Mouse (Mus musculus): Measurements from ENCODE around the gene Zfp800.

Gene Zfp800

DNA sequence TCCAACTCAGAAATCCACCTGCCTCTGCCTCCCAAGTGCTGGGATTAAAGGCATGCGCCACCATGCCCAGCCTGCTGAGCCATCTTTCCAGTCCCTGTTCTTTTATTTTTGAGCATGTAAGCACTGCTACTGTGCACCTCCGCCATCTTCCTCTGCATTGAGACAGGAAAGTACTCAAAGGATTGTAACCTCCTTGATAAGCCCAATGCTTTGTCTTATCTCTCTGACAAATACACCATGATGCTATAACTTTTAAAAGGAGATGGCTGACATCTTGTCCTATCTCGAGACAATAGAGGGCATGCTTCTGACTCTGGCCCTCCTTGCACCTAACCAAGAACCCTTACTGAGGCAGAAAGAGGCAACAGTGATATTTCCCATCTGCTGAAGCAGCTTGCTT is 88.9 kb downstream of the Zfp800 start:
- DNase-seq: no peak

DNA sequence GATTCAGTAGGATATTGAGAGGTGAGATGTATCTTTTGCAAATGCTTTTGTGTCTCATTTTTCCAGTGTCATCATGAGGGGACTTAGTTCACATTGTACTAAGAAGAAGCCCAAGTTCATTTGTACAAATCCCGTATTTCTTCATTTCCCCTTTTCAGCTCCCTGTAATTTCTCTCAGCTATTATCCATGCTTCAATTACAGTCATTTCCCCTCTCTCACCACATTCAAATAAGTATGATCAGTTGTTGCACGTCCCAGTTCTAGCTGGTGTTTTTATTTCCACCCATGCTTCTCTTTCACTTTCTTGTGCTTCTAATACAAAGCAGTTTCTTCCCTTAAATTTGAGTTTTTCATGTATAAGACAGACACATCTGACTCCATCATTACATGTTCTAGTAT is 91.1 kb downstream of the Zfp800 start:
- no peak for DNase-seq

DNA sequence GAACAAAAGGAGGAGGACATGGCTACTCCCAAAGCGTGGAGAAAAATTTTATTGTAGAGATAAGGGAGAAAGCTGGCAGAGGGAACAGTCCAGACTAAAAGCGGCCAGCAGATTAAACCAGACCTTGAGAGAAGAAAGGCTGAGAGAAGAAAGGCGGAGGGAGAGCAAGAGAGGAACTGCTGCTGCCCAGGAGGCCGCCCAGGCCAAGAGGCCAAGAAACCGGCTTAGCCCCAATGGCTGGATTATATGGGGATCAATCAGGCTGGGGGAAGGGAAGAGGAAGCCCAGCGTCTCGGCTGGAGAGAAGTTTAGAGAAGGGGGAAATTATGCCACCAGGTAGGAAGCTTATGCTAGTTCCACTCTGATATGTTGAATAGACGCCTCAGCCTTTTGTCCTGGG is 101.5 kb downstream of the Zfp800 start:
- no peak for DNase-seq

DNA sequence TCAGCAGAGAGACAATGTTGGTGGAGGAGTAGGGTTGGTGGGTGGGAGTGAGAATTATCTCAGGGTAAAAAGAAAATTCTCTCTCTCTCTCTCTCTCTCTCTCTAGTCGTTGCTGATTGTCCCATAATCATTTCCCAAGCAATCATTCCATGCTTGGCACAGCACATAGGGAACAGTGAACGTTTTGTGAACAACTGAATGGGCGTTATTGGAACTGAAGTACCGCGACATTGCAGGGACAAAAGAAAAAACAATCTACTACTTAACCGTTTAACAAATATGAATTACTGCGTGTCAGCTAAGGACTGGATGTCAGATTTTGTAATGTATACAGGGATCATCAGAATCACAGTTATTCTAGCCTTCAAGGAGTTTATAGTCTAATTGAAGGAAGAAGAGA is 102.2 kb downstream of the Zfp800 start:
- no peak for DNase-seq

DNA sequence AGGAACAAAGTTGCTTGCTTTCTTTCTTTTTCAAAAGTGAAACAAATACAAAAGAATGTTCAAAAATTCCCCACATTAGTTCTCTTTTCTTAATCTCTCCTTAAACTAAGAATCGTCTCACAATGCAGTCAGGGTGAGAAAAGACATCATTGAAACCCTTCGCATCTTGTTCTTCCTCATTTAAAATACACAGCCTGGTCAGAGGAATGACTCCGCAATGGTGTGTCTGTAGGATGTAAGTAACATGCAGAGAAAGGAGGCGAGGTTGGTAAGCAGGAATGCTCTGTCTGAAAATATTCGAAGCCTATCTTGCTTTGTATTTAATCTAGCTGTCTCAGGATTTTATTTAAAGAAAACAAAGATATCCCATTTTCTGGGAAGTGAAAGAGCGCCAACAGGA is 105.0 kb downstream of the Zfp800 start:
- no peak for DNase-seq

DNA sequence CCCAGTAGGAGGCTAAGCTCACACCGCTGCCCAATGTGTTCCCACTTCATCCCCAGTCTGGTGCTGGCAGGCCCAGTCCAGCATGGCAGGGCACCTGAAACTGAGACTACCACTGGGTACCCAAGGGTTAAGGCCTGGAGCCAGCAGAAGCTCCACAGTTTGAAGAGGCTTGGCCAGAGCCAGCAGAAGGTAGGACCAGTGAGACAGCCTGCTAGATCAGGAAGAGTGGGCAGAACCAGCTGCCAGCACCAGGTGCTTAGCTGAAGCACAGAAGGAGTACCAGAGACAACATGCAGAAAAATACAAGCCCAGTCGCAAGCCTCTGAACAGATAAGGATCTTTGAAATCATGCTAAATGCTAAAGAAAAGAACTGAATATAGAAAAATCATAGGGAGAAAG is 117.9 kb downstream of the Zfp800 start:
- no peak for DNase-seq

DNA sequence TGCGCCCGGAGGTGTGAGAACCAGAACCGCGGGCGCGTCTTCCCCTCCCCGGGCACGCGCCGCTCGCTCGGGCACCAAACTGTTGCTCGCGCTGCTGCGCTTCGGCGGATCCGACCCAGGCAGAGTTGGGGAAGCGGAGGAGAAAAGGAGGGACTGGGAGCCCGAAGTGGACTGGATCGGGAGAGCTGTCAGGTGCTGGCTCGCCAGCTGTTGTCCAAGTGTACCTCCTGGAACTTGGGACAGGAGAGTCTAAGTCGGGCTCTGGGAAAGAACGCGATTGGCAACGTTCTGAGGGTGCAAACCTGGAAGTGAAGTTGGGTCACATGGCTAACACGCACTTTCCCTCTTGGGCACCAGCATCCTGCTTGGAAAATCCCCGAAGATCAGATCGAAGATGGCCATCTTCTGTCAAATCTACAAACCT is 135.6 kb downstream of the Zfp800 start:
- no peak for DNase-seq

DNA sequence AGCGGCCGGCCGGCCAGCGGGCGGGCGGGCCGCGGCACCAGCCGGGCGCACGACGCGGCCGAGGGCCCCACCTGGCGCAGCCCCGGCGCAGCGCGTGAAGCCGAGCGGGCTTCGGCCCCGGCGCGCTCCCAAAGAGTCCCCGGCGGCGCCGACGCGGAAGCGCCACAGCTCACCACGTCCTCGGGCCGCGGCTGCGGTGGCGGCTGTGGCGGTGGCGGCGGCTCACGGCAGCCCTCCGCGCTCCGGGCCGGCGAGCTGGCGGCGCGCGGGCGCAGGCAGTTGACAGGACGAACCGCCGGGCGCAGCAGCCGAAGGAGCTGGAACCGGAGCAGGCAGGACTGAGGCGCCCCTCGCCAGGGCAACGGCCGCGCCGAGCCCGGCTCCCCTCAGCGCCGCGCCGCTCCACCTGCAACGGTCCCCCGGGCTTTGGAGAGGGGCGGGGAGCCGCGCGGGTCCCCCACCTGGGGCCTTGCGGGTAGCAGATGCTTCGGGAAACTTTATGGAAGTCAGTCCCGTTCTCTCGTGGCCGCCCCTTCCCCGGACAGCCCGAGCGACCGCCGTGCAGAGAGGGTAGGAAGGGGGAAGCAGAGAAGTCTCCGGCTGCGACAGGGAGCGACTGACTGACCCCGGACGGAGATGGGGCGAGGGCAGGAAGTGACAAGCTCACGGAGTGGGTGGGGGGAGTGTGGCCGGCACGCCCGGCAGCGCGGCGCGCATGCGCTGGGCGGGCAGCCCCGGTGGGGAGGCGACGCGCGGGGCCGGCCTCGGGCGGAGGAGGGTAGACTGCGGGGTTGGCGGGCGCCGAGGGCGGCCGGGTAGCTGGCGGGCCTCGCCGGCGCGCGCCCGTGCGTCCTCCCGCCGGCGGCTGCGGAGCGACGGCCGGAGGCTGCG is 136.3 kb downstream of the Zfp800 start:
- peak; percentile 82 for DNase-seq

DNA sequence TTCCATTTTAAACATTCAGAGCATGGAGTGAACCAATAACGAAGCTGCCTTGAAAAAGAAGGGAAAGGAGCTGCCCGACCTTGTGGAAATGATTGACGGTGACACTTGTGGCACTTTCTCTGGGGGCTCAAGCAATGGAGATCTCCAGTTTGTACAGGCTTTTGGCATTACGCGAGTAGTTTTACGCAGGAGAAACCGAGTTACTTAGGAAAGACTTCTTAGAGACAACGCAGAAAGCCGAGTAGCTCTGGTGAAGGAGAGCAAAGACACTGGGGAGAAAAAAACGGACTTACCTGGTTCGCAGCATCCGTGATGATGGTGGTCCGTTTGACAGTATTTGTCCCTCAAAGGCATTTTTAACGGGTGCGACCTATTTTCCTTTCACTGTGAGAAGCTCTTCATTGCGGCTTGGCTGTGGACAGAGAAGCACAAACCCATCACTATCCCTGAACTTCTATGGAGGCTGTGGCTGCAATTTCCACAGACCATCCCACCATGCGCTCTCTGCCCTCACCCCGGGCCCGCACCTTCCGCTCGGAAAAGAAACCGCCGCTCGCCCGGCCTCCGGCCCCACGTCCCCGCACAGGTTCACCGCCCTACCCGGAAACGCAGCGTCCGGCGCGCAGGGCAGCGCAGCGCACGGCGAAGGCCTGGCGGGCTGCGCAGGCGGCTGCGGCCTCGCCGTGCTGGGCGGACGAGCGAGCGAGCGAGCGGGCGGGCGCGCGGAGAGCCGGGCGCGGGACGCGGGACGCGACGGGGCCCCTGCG is 137.2 kb downstream of the Zfp800 start:
- DNase-seq: peak; percentile 9

DNA sequence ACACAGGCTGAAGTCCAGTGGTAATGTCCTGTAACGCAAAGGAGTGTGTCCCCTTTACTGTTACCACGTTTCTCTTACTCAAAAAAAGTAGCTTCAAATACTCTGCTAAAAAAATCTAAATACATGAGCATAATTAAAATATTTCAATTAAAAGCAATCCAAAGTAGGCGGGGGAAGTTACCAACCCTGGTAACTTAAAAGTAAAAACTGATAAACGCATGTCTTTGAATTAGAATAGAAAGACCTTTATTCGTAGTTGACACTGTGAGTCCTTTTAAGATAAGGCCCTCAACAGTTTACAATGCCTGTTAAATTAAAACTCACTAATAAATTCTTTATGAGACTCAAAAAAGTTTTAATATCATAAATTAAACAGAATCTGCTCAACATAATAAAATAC is 138.1 kb downstream of the Zfp800 start:
- no peak for DNase-seq

DNA sequence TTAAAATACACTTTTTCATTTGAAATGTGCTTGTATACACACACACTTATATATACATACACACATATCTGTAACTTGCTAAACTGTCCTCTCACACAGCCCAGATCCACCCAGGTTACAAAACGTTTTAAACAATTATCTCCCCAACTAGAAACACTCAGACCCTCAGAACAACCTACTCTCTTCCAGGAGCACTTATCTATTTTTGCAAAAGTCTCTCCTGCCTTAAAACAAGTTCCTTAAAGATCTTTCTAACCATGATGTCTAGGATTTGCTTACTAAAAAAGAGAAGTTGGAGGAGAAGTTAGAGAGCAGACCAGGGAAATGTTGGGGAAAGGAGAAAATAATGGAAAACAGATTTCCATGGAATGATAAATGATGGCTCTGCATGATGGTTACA is 139.4 kb downstream of the Zfp800 start:
- DNase-seq: no peak

DNA sequence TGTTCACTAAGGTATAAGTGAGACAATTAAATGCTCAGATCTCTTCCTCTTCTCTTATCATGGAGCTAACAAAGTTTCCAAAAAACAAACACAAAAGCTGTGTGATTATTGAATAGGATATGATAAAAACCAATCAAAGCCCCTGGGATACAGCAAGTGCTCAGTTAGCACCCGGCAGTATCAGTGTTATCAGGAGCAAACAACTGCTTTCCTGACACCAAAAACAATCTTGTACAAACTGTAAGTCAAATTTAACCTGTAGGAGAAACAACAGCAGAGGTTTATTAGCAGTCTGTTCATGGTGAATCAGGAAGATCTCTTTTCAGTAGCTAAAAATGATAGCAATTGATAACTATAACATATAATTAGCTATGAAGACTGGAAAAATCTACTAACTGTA is 140.0 kb downstream of the Zfp800 start:
- no peak for DNase-seq

DNA sequence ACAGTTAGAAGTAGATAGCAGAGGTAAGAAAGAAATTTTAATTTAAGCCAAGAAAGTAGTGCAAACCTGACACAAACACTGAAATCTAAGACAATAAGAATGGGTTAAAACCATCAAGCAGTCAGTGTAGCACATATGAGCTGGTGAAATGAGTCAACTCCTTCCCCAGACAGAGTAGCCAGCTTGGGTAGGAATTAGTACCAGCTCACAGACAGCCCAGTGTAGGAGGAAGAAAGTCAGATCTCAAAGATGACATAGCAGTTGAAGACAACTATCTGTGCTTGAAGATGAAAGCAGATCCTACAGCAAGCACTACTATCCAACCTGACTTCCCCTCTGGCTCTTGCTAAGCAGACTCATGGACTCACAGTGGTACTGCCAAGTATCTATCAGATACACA is 145.0 kb downstream of the Zfp800 start:
- no peak for DNase-seq

DNA sequence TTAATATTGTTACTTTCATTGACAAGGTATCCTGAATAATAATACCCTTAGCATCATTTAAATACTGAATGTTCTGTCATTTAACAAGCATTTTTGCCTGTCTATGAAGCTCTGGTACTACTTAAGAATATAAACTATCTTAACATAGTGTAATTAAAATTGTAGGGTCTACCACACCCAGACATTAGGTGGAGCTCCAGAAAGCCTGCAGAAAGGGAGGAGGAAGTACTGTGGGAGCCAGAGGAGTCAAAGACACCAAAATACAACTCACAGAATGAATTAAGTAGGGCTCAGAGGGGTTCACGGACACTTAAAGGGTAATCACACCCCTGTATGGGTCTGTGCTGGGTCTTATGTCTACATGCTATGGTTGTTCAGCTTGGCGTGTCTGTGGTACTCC is 149.6 kb downstream of the Zfp800 start:
- no peak for DNase-seq

DNA sequence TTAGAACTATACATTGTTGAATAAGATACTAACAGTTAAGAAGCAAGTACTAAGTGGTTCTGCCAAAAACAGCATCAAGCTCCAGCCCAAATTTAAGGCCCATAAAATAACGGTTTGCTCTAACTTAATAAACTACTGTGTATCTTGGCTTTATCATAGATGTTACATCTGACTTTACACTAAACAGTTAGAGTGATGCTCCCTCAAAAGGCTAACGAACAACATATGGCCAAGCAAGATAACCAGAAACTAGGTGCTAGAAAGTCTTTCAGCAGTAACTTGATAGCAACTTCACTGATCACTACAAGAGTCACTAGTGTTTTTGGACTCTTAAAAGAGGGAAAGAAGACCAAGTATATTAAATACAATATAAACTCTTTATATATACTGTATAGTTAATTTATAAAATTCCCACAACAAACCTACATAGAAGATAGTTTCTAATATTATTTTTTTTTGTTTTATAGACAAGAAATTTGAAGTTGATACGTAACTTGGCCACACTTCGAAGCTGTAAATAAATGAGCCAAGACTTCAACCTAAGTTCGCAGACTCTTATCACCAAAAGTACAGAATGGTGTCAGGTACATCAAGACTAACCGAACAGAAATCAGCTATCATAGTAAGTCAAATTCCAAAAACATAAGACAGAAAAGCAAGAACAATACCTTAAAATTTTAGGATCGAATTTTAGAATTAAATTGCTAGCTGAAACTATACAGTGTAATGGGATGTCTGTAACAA is 165.0 kb downstream of the Zfp800 start:
- no peak for DNase-seq

DNA sequence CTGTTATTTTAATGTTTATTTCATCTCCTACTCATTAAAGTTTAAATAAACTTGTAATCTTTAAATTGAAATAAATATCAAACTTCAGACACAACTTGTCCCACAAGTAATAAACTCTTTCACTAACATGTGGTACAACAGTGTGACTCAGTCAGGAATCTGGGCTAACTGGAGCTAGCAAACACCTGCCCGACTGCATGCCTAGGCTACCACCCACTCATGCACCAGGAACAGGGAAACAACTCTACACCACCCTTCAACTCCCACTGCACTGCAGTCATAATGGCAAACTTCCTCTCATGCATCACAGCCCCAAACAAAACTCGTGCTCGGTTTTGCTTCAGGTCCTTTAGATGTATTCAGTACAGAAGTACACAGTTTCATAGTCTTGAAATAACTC is 169.7 kb downstream of the Zfp800 start:
- DNase-seq: no peak

DNA sequence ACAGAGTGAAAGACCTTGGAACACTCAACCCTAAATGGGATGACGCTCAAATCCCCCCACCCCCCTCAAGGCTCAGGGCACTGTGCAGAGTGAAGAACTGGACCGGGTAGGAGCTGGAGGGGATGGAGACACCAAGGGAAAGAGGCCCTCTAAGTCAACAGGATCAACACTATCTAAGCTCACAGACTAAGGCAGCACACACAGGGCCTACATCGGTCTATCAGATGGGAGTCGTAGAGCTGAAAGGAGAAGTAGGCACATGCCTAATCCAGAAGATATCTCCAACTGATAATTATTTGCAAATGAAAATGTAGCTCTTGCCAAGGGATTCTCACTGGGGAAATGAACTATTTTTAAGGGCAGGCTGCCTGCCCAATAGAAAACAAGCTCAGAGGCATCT is 176.8 kb downstream of the Zfp800 start:
- no peak for DNase-seq

DNA sequence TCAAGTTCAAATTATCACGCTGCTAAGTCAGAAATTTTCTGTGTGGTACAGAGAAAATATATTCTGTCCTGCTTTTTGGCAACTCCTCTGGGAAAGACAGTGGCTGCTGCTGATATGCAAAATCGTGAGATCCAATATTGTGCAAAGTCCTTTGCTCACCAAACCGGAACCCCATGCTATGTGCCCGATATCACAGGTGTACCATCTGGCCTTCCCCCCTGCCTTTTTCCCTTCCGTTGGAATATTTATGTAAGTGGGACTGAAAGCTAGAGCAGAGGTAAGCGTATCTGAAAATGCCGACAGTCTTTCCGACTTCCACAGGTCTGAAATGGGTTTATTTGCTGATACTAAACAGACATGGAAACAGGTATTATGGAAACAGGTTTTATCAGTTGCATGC is 179.4 kb downstream of the Zfp800 start:
- no peak for DNase-seq

DNA sequence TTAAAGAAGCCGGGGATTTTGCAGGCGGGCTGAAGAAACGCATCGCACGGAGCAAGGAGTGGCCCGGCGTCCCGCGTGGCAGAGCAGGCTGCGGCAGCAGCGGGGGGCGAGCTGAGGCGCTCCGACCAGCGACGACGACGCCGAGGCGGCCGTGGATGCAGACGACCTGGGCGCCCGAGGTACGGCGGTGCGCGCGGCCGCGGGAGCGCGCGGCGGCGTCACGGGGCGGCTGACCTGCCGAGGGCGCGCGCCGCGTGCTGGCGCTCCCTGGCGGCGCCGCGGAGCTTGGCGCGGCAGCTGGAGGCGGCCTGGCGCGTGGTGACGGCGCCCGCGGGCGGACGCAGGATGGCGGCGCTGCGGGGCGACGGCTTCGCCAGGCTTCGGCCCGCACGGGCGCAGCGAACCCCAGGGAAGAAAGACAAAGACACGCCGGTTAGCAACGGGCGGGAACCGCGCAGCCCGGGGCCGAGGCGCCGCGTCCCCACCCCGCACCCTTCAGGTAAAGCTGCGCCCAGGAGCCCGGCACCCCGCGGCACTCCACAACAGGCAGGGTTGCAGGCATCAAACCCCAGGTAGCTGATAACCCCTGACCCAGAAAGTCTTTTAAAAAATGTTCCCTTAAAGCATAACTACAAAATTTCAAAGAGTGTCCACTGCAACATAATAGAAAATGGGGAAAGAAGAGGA is 182.4 kb downstream of the Zfp800 start:
- DNase-seq: peak; percentile 70

DNA sequence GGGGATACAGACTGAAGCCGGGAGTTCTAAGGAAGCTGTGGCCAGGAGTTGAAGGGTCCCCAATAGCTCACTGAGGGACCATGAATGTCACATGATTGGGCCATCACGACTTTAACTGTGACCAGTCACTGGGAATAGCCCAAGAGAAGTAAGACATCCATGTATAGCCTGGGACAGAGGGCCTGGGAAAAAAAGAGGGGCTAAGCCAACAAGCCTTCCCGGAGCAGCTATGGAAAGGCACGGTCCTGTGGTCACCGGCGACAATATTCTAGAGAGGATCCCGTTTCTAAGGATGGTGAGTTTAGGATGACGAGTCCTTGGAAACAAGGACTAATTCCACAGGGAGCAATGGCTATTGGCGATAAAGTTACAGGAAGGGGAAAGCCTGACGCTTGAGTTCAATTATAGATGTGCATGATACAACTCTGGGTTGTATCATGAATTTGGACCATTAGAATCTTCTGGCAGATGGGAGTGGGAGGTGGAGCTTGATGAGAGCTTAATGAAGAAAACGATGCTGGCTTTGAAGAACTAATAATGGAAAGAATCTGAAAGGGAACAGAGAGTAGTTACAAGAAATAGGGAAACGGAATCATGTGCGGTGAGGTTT is 183.0 kb downstream of the Zfp800 start:
- DNase-seq: no peak

DNA sequence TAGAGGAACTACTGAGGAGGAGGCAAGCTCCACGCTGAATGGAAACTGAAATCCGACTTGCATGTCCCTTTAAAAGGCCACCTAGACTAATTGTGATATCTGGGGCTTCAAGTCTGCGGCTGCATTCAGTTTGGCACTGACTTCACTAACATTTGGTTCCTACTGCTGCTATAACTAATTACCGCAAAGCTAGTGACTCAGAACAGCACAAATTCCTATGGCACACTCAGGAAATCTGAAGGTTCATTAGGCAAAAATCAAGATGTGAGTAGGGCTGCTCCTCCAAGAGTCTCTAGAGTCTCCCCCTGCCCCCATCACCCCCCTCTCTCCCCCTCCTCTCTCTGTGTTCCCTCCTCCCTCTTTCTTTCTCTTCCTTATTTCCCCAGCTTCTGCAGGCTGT is 194.4 kb downstream of the Zfp800 start:
- no peak for DNase-seq

DNA sequence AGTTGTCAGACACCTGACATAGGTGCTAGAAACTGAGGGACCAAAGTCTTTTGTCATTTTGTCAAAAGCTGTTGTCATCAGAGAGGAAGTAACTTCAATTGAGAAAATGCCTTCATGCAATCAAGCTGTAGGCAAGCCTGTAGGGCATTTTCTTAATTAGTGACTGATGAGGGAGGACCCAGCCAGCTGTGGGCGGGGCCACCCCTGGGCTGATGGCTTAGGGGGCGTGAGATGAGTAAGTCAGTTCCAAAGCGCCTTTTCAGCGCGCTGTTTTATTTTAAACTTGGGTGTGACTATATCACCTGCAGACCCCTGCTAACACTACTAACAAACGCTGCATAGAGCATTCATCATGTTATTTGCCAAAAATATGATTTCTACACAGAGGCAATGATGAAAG is 195.0 kb downstream of the Zfp800 start:
- no peak for DNase-seq

DNA sequence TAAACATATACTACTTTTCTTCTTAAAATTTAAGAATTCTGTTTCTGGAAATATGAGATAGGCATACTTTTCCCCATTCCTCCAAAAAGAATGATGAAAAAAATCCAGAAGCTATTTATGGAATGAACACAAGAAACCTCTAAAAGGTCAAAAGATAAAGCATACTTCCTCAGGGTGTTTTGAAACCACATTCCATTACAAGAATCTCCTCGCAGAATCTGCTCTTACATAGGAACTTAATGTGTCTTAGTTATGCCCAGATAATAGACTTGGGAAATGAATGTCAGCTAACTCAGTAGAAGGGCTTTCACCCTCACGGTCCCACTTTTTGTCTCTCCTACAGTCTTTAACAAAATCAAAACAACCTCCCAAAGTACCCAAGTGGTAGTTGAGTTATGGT is 203.9 kb downstream of the Zfp800 start:
- DNase-seq: no peak
